Mouse (Mus musculus) heart, adult 2 months (tissue): ENCODE measurements around the gene Nectin1. TPM values are rescaled to one million over a fixed set of nuclear protein-coding genes. Genes with fewer than 3 reads are reported as not detected.
A peak's percentile ranks its signal among the peaks of the same experiment; 100 is the strongest.

Experiments
- DNase-seq, 2 experiments: peaks; one replicate each; pipeline ENCODE4 v3.0.0; 2021
- H3K27ac ChIP-seq: fragments of 200-600 bp; 2 replicates; pipeline ENCODE4 v1.8.1; 2022
- H3K27me3 ChIP-seq: fragments of 200-500 bp; 2 replicates; pipeline ENCODE4 v1.6.1; 2012; ENCODE audit warnings: mild to moderate bottlenecking, low read length, inconsistent platforms, mixed read lengths; ENCODE audit not compliant: control insufficient read depth, insufficient read depth
- H3K36me3 ChIP-seq: fragments of 200-500 bp; 2 replicates; pipeline ENCODE4 v1.6.1; 2012; ENCODE audit warnings: low read length, inconsistent platforms; ENCODE audit not compliant: control insufficient read depth, insufficient read depth
- H3K4me1 ChIP-seq: fragments of 200-500 bp; 2 replicates; pipeline ENCODE4 v1.6.1; 2011; ENCODE audit warnings: low read length; ENCODE audit not compliant: control insufficient read depth, insufficient read depth
- H3K4me3 ChIP-seq: fragments of 200-600 bp; 2 replicates; pipeline ENCODE4 v1.8.1; 2022
- H3K79me2 ChIP-seq: fragments of 200-500 bp; replicated peaks from 2 replicates; pipeline ENCODE4 v1.6.1; 2012; ENCODE audit warnings: mild to moderate bottlenecking, inconsistent platforms, low read length, moderate library complexity, mixed read lengths; ENCODE audit not compliant: control insufficient read depth, insufficient read depth
- H3K9ac ChIP-seq: fragments of 200-500 bp; 2 replicates; pipeline ENCODE4 v1.6.1; 2012; ENCODE audit warnings: low read depth, mild to moderate bottlenecking, control low read depth, inconsistent platforms, low read length, mixed read lengths
- CTCF ChIP-seq: fragments of 200-600 bp; IDR thresholded peaks from 2 replicates; pipeline ENCODE4 v1.8.1; 2022; ENCODE audit warnings: antibody characterized with exemption, mild to moderate bottlenecking, moderate library complexity
- EP300 ChIP-seq: fragments of 200-500 bp; IDR thresholded peaks from 2 replicates; pipeline ENCODE4 v1.6.1; 2011; ENCODE audit warnings: low read depth, low read length, control low read depth; ENCODE audit not compliant: insufficient read depth
- POLR2A ChIP-seq: fragments of 200-500 bp; IDR thresholded peaks from 2 replicates; pipeline ENCODE4 v1.6.1; 2011; ENCODE audit warnings: mild to moderate bottlenecking, low read depth, low read length, control low read depth; ENCODE audit not compliant: insufficient read depth
- whole genome bisulfite sequencing: fragments of 180-500 bp; shearing (Covaris S2); methylation state at CpG from one replicate; pipeline ENCODE4 v1.1.7; 2018; 5-methylcytosine and 5-hydroxymethylcytosine counted together
- intact Hi-C: fragments of 180-260 bp; cut with DNase I; formaldehyde crosslinking; loops from one replicate; pipeline ENCODE4 v1.15.1; 2025
- polyA plus RNA-seq: library from polyadenylated mRNA; depleted of rRNA; stranded (reverse); fragments of >200 nt; gene quantifications from 2 replicates; pipeline ENCODE4 v1.2.3, GENCODE M21; 2012
- total RNA-seq, 2 experiments: library from RNA; stranded (reverse); gene quantifications; 2 replicates each; pipeline ENCODE4 v1.2.3; 2021

Gene Nectin1
- total and polyA plus RNA-seq, 3 experiments, result 2.0 to 4.6 (median 2.9) TPM

- Histone ChIP-seq H3K9ac (no peak overlapping the region), H3K36me3 (no peaks in the 10 kb centered on the region), H3K27me3 (no peaks in the 10 kb centered on the region), H3K27ac (no peak overlapping the region), H3K79me2 (no peaks in the 10 kb centered on the region), H3K4me1 (no peaks in the 10 kb centered on the region), H3K4me3 (no peak overlapping the region)
- WGBS, result 88% methylated on average over 9 of the region's 9 CpGs
- intact Hi-C loops, result no loop called here
- TF ChIP-seq POLR2A, result no peak
- TF ChIP-seq CTCF, result no peak
- no peak for TF ChIP-seq EP300
- no peak for DNase-seq
These were observed 7.6 kb upstream of the Nectin1 start for GRCm38 (mm10) chr9:43736046-43736730.

DNA sequence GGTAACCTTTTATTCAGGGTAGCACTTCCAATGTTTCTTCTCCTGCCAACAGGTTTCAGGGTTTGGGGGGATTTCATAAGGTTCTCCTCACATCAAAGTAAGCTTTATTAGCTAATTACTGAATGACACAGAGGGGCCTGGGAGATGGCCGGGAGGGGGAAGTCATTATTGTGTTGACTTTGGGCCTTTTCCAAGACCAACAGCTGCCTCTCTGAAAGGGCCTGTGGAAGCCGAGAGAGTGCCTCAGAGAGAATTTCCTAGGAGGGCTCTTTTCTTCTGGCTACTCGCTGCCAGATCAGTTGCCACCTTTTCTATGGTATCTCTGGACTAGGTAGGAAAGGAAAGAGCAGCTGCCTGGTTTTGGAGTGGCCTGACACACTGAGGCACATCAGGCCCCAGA is 6.5 kb upstream of the Nectin1 start:
- H3K4me1 ChIP-seq, result no peaks in the 10 kb centered on the region
- no peak overlapping the region for H3K4me3 ChIP-seq
- no peaks in the 10 kb centered on the region for H3K27me3 ChIP-seq
- H3K79me2 ChIP-seq, result no peaks in the 10 kb centered on the region
- H3K36me3 ChIP-seq, result no peaks in the 10 kb centered on the region
- TF ChIP-seq EP300, result no peak
- no peak for TF ChIP-seq POLR2A
- no peak for TF ChIP-seq CTCF
- intact Hi-C loops, result no loop called here
- 24% methylated on average over 3 of the region's 3 CpGs for WGBS
- no peak overlapping the region for H3K9ac ChIP-seq
- H3K27ac ChIP-seq, result no peak overlapping the region
- peak in 1 of 2 experiments; percentile 16 for DNase-seq

GRCm38 (mm10) chr9:43737871-43738292 is 5.9 kb upstream of the Nectin1 start:
- H3K4me3 ChIP-seq, result no peak overlapping the region
- 4% methylated on average over 12 of the region's 12 CpGs for WGBS
- no peak for TF ChIP-seq CTCF
- no peak for TF ChIP-seq EP300
- no peak for TF ChIP-seq POLR2A

DNA sequence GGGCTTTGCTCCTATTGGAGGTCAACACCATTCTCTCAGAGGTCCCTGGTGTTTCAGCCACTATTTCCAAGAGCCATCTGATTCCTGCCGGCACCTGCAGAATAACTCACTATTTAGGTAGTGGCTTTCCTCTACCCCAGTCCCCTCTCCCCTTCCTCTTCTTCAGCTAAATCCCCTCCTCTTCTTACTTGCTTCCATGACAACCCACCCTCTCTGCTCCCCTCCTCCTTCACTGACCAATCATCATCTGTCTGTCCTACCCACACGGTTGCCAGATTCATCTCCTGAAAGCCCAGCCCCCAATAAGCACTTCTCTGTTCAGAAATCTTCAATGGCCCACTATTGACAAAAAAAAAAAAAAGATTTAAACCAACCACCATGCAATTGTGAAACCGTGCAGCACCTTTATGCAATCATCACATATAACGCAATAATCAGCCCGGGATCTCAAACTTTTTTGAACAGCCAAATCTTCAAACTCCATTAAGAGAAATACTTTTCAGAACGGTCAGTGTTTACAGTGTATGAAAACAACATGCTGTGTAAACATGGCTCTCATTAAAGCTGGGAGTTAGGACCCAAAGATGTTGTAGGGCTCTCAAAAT is 5.2 kb upstream of the Nectin1 start:
- Histone ChIP-seq H3K4me1 (peaks cover 1% of the 10 kb centered on the region), H3K4me3 (no peak overlapping the region), H3K79me2 (no peaks in the 10 kb centered on the region), H3K36me3 (no peaks in the 10 kb centered on the region), H3K27ac (no peak overlapping the region), H3K27me3 (no peaks in the 10 kb centered on the region), H3K9ac (no peak overlapping the region)
- DNase-seq, result no peak
- TF ChIP-seq EP300 (no peak), CTCF (no peak), POLR2A (no peak)
- intact Hi-C loops, result no loop called here
- WGBS, result 47% methylated on average over 6 of the region's 6 CpGs

More at GRCm38 (mm10) chr9:43737871-43738292, 5.9 kb upstream of the Nectin1 start:
- H3K9ac ChIP-seq, result no peak overlapping the region
- no peaks in the 10 kb centered on the region for H3K4me1 ChIP-seq
- H3K27ac ChIP-seq, result no peak overlapping the region
- no peaks in the 10 kb centered on the region for H3K27me3 ChIP-seq
- no peak for DNase-seq
- intact Hi-C loops, result no loop called here
- H3K79me2 ChIP-seq, result no peaks in the 10 kb centered on the region
- H3K36me3 ChIP-seq, result no peaks in the 10 kb centered on the region

DNA sequence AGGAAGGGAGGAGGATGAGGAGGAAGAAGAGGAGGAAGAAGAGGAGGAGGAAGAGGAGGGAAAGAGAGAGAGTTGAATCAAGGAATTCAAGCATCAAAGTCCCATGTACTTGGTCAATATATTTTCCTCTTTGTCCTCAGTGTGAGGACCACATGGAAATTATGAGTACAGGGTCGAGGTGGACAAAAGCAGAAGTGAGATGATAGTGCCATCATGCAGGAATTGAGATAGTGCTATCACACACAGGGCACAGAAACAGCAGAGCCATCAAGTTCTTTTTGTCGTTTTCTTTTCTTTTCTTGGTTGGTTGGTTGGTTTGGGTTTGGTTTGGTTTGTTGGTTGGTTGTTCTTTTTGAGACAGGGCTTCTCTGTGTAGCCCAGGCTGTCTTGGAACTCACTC is 2.5 kb upstream of the Nectin1 start:
- DNase-seq, result no peak
- Histone ChIP-seq H3K79me2 (no peaks in the 10 kb centered on the region), H3K4me1 (peaks cover 3% of the 10 kb centered on the region), H3K27me3 (peaks cover 7% of the 10 kb centered on the region), H3K27ac (no peak overlapping the region), H3K36me3 (no peaks in the 10 kb centered on the region), H3K4me3 (no peak overlapping the region), H3K9ac (no peak overlapping the region)
- 64% methylated on average over 2 of the region's 2 CpGs for WGBS
- TF ChIP-seq CTCF, result no peak
- no peak for TF ChIP-seq POLR2A
- TF ChIP-seq EP300, result no peak
- intact Hi-C loops, result loop anchor here (5.0 kb wide), 1 partner anchor 106 kb away; no protein-coding TSS in a partner anchor

DNA sequence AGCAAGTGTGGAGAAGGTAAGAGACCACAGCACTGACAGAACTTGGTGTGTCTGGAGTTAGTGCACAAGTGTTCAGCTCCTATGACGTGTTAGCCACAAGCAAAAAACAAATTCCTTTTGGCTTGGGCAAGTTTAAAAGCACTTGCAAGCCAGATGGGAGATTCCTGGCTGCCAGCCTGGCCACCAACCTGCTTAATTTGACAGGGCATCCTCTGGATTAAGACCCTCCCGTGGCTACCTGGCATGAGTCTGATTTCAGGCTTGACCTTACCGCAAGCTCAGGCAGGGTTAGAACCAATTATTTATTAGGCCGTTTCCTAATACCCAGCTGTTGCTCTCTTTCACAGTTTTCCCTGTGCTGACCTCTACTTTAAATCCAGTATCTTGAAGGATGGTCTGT is 1.7 kb upstream of the Nectin1 start:
- DNase-seq, result no peak
- no peak overlapping the region for H3K9ac ChIP-seq
- H3K4me1 ChIP-seq, result peaks cover 3% of the 10 kb centered on the region
- H3K36me3 ChIP-seq, result no peaks in the 10 kb centered on the region
- intact Hi-C loops, result loop anchor here (2.0 to 5.0 kb wide), 3 partner anchors 61 to 233 kb away; no protein-coding TSS in a partner anchor
- no peak for TF ChIP-seq CTCF
- no peak for TF ChIP-seq POLR2A
- TF ChIP-seq EP300, result no peak
- peaks cover 7% of the 10 kb centered on the region for H3K27me3 ChIP-seq
- no peaks in the 10 kb centered on the region for H3K79me2 ChIP-seq
- H3K4me3 ChIP-seq, result no peak overlapping the region
- H3K27ac ChIP-seq, result no peak overlapping the region
- 87% methylated on average over 4 of the region's 4 CpGs for WGBS
